ENCODE assay signal across 15 mouse cellular contexts in the genomic region with DNA sequence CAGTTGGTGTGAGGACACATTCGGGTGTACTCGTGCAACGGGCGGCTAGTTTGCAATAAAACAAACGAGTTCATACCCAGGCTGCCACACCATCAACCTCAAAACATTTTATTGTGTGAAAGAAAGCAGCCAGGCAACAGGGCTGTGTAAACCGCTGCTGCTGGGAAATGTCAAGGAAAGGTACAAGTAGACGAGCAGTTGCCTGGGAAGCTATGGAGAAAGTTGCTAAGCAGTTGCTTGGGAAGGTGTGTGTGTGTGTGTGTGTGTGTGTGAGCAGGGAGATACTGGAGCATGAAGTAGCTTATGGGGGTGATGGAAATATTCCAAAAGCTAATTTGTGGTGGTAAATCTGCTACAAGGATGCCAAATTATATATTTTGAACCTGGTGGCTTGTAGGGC.
DNase-seq lines count a peak whose midpoint lies in the region; ATAC-seq and TF ChIP-seq lines count a peak whose summit lies in the region.
"Had no signal": no experiment of that assay in that cellular context is flagged by ENCODE, and none has a peak within 500 bp of the region (broad histone marks: within the 10 kb centered on the region; RNA-seq: fewer than 3 reads in every experiment).

No protein-coding gene starts in this region.

- H3K9me3 ChIP-seq in midbrain, embryonic 14.5 days (ENCODE audit: control insufficient read depth, low read length) = no peaks in the 10 kb centered on the region
- no peaks in the 10 kb centered on the region for H3K9me3 ChIP-seq in midbrain, embryonic 16.5 days (replicated peaks; ENCODE audit: control insufficient read depth, low read length, poor library complexity, severe bottlenecking)
- no peaks in the 10 kb centered on the region for H3K9me3 ChIP-seq in embryonic facial prominence, embryonic 11.5 days (replicated peaks; ENCODE audit: control insufficient read depth, low read length)
- no peaks in the 10 kb centered on the region for H3K9me3 ChIP-seq in forebrain, embryonic 12.5 days
- no peaks in the 10 kb centered on the region for H3K9me3 ChIP-seq in limb, embryonic 14.5 days (ENCODE audit: control insufficient read depth, low read length)
- H3K9me3 ChIP-seq: heart, embryonic 15.5 days; liver, embryonic 15.5 days had no signal

- no peak for TF ChIP-seq POLR2A in limb, embryonic 14.5 days (IDR thresholded peaks at IDR 0.05; ENCODE audit: borderline replicate concordance, extremely low read depth, insufficient read depth, insufficient read length)

- ATAC-seq in midbrain, embryonic 14.5 days (ENCODE audit: low FRiP score, low TSS enrichment) = no peak
- no peak for ATAC-seq in midbrain, embryonic 16.5 days
- no peak for ATAC-seq in embryonic facial prominence, embryonic 11.5 days (replicated peaks; ENCODE audit: insufficient number of reproducible peaks, low FRiP score, low TSS enrichment, low read depth)
- ATAC-seq in forebrain, embryonic 12.5 days (ENCODE audit: low FRiP score) = peak; percentile 19; the same call in 1 of the 2 replicates
- no peak for ATAC-seq in limb, embryonic 14.5 days (ENCODE audit: low FRiP score, low read depth)
- ATAC-seq: inflammation-experienced regulatory T-cells, adult 6 months had no signal

- no peak overlapping the region for H3K27ac ChIP-seq in midbrain, embryonic 14.5 days (replicated peaks; ENCODE audit: low read depth, low read length)
- H3K27ac ChIP-seq in midbrain, embryonic 16.5 days (ENCODE audit: low read length) = no peak overlapping the region
- no peak overlapping the region for H3K27ac ChIP-seq in embryonic facial prominence, embryonic 11.5 days (replicated peaks; ENCODE audit: low read depth, low read length)
- H3K27ac ChIP-seq in forebrain, embryonic 12.5 days = peak overlapping the region; percentile 81
- no peak overlapping the region for H3K27ac ChIP-seq in limb, embryonic 14.5 days (replicated peaks; ENCODE audit: low read depth, low read length)
- H3K27ac ChIP-seq: heart, embryonic 15.5 days; liver, embryonic 15.5 days; macrophage had no signal

- no peak overlapping the region for H3K4me3 ChIP-seq in midbrain, embryonic 14.5 days (replicated peaks; ENCODE audit: low read depth, low read length)
- no peak overlapping the region for H3K4me3 ChIP-seq in midbrain, embryonic 16.5 days (ENCODE audit: low read depth, low read length)
- H3K4me3 ChIP-seq in embryonic facial prominence, embryonic 11.5 days (ENCODE audit: low read depth, low read length) = no peak overlapping the region
- no peak overlapping the region for H3K4me3 ChIP-seq in forebrain, embryonic 12.5 days (replicated peaks)
- no peak overlapping the region for H3K4me3 ChIP-seq in limb, embryonic 14.5 days (replicated peaks; ENCODE audit: low read length)
- H3K4me3 ChIP-seq: heart, embryonic 15.5 days; liver, embryonic 15.5 days had no signal

- H3K4me1 ChIP-seq in midbrain, embryonic 14.5 days (ENCODE audit: control insufficient read depth, insufficient read depth, low read length) = peaks cover 6% of the 10 kb centered on the region; the same call in 1 of the 2 replicates
- H3K4me1 ChIP-seq in midbrain, embryonic 16.5 days (ENCODE audit: control insufficient read depth, insufficient read depth, low read length) = no peaks in the 10 kb centered on the region
- H3K4me1 ChIP-seq in embryonic facial prominence, embryonic 11.5 days (ENCODE audit: control insufficient read depth, insufficient read depth, low read length) = 0 out of 2 replicates have a peak, but pooled peaks cover 6% of the 10 kb centered on the region
- peaks cover 30% of the 10 kb centered on the region for H3K4me1 ChIP-seq in forebrain, embryonic 12.5 days
- H3K4me1 ChIP-seq in limb, embryonic 14.5 days (ENCODE audit: control insufficient read depth, insufficient read depth, low read length) = peaks cover 17% of the 10 kb centered on the region
- H3K4me1 ChIP-seq: heart, embryonic 15.5 days; liver, embryonic 15.5 days had no signal

- H3K9ac ChIP-seq in midbrain, embryonic 14.5 days (replicated peaks; ENCODE audit: low read length) = no peak overlapping the region
- H3K9ac ChIP-seq in midbrain, embryonic 16.5 days (ENCODE audit: low read depth, low read length) = no peak overlapping the region
- H3K9ac ChIP-seq in embryonic facial prominence, embryonic 11.5 days (replicated peaks; ENCODE audit: low read length) = no peak overlapping the region
- no peak overlapping the region for H3K9ac ChIP-seq in forebrain, embryonic 12.5 days
- H3K9ac ChIP-seq in limb, embryonic 14.5 days (ENCODE audit: low read depth, low read length, severe bottlenecking) = no peak overlapping the region
- H3K9ac ChIP-seq: heart, embryonic 15.5 days; liver, embryonic 15.5 days had no signal

- H3K27me3 ChIP-seq in midbrain, embryonic 14.5 days (ENCODE audit: control insufficient read depth, insufficient read depth, low read length) = no peaks in the 10 kb centered on the region
- H3K27me3 ChIP-seq in midbrain, embryonic 16.5 days (ENCODE audit: control insufficient read depth, insufficient read depth, low read depth, low read length) = no peaks in the 10 kb centered on the region
- no peaks in the 10 kb centered on the region for H3K27me3 ChIP-seq in embryonic facial prominence, embryonic 11.5 days (ENCODE audit: control insufficient read depth, insufficient read depth, low read length)
- H3K27me3 ChIP-seq in forebrain, embryonic 12.5 days = no peaks in the 10 kb centered on the region
- H3K27me3 ChIP-seq in limb, embryonic 14.5 days (ENCODE audit: control insufficient read depth, insufficient read depth, low read length) = no peaks in the 10 kb centered on the region
- H3K27me3 ChIP-seq: heart, embryonic 15.5 days; liver, embryonic 15.5 days; Patski had no signal

- no peak overlapping the region for H3K4me2 ChIP-seq in midbrain, embryonic 14.5 days (ENCODE audit: low read length)
- no peak overlapping the region for H3K4me2 ChIP-seq in midbrain, embryonic 16.5 days (ENCODE audit: low read length)
- no peak overlapping the region for H3K4me2 ChIP-seq in embryonic facial prominence, embryonic 11.5 days (ENCODE audit: low read depth, low read length)
- peak overlapping the region; percentile 6; the same call in 1 of the 2 replicates for H3K4me2 ChIP-seq in forebrain, embryonic 12.5 days
- H3K4me2 ChIP-seq in limb, embryonic 14.5 days (replicated peaks; ENCODE audit: low read depth, low read length, severe bottlenecking) = peak overlapping the region; percentile 35
- H3K4me2 ChIP-seq: heart, embryonic 15.5 days; liver, embryonic 15.5 days had no signal

- H3K36me3 ChIP-seq in midbrain, embryonic 14.5 days (ENCODE audit: control insufficient read depth, insufficient read depth, low read length) = no peaks in the 10 kb centered on the region
- H3K36me3 ChIP-seq in midbrain, embryonic 16.5 days (ENCODE audit: control insufficient read depth, insufficient read depth, low read length) = no peaks in the 10 kb centered on the region
- H3K36me3 ChIP-seq in embryonic facial prominence, embryonic 11.5 days (replicated peaks; ENCODE audit: control insufficient read depth, insufficient read depth, low read depth, low read length) = no peaks in the 10 kb centered on the region
- no peaks in the 10 kb centered on the region for H3K36me3 ChIP-seq in forebrain, embryonic 12.5 days (replicated peaks)
- H3K36me3 ChIP-seq in limb, embryonic 14.5 days (ENCODE audit: control insufficient read depth, insufficient read depth, low read length) = no peaks in the 10 kb centered on the region
- H3K36me3 ChIP-seq: heart, embryonic 15.5 days; liver, embryonic 15.5 days had no signal

- DNase-seq in midbrain, embryonic 14.5 days = peak; percentile 15
- peak; percentile 5 for DNase-seq in embryonic facial prominence, embryonic 11.5 days (ENCODE audit: low spot score)
- no peak for DNase-seq in limb, embryonic 14.5 days (ENCODE audit: low spot score)
- DNase-seq in ovary, adult 18-20 months (ENCODE audit: low spot score) = no peak
- DNase-seq in urinary bladder, postnatal 36 days (ENCODE audit: low spot score in 2 of 2) = no peak
- DNase-seq: adrenal gland, adult 2 months; cerebellum, postnatal 36 days; thymus, postnatal 4 days had no signal

- WGBS in midbrain, embryonic 14.5 days = 76% methylated on average over 7 of the region's 7 CpGs
- 67% methylated on average over 7 of the region's 7 CpGs for WGBS in midbrain, embryonic 16.5 days
- WGBS in embryonic facial prominence, embryonic 11.5 days = 67% methylated on average over 7 of the region's 7 CpGs
- WGBS in forebrain, embryonic 12.5 days = 53% methylated on average over 7 of the region's 7 CpGs
- 11% methylated on average over 7 of the region's 7 CpGs for WGBS in limb, embryonic 14.5 days

Comparison
In these comparisons a context has a peak if more than half of its experiments do, and no peak if none do; other contexts are left out.
1. DNase-seq: peak in midbrain, embryonic 14.5 days (single experiment) and embryonic facial prominence, embryonic 11.5 days (single experiment); none in limb, embryonic 14.5 days (single experiment), ovary, adult 18-20 months (single experiment) and urinary bladder, postnatal 36 days (0 of 2).
2. H3K4me2 ChIP-seq: peak in forebrain, embryonic 12.5 days (single experiment) and limb, embryonic 14.5 days (single experiment); none in midbrain, embryonic 14.5 days (single experiment), midbrain, embryonic 16.5 days (single experiment) and embryonic facial prominence, embryonic 11.5 days (single experiment).